Mouse (Mus musculus): Measurements from ENCODE around the gene Cd247. TPM values are rescaled to one million over a fixed set of nuclear protein-coding genes. Genes with fewer than 3 reads are reported as not detected.

Cd247 gene
- total RNA-seq, 2 experiments from 2014 or later = not detected

GRCm38 (mm10) chr1:165860373-165861234, 72.1 kb downstream of the Cd247 start:
- intact Hi-C loops (cut with DNase I) = no loop called here
- no peak for TF ChIP-seq CTCF (IDR thresholded peaks at IDR 0.05)
- DNase-seq (ENCODE audit: extremely low spot score in 1 of 2, low spot score in 2 of 2) = no peak
- H3K27ac ChIP-seq = no peak overlapping the region
- H3K4me3 ChIP-seq = no peak overlapping the region

- no peak overlapping the region for H3K27ac ChIP-seq
- H3K4me3 ChIP-seq = no peak overlapping the region
- intact Hi-C loops (cut with DNase I) = no loop called here
- peak in 1 of 2 experiments; percentile 5 for DNase-seq (ENCODE audit: extremely low spot score in 1 of 2, low spot score in 2 of 2)
- no peak for TF ChIP-seq CTCF (IDR thresholded peaks at IDR 0.05)
Observed at GRCm38 (mm10) chr1:165861235-165861609, 72.7 kb downstream of the Cd247 start.

GRCm38 (mm10) chr1:165862059-165862458, 73.6 kb downstream of the Cd247 start:
- Histone ChIP-seq H3K27ac (no peak overlapping the region), H3K4me3 (no peak overlapping the region)
- DNase-seq (ENCODE audit: extremely low spot score in 1 of 2, low spot score in 2 of 2) = no peak
- intact Hi-C loops (cut with DNase I) = no loop called here
- TF ChIP-seq CTCF (IDR thresholded peaks at IDR 0.05) = no peak

- TF ChIP-seq CTCF (IDR thresholded peaks at IDR 0.05) = no peak
- Histone ChIP-seq H3K27ac (no peak overlapping the region), H3K4me3 (no peak overlapping the region)
- intact Hi-C loops (cut with DNase I) = no loop called here
- DNase-seq (ENCODE audit: extremely low spot score in 1 of 2, low spot score in 2 of 2) = no peak
Observed at GRCm38 (mm10) chr1:165864864-165865795, 76.6 kb downstream of the Cd247 start.

GRCm38 (mm10) chr1:165866630-165867280, 78.3 kb downstream of the Cd247 start:
- Histone ChIP-seq H3K4me3 (no peak overlapping the region), H3K27ac (no peak overlapping the region)
- DNase-seq (ENCODE audit: extremely low spot score in 1 of 2, low spot score in 2 of 2) = no peak
- intact Hi-C loops (cut with DNase I) = no loop called here
- no peak for TF ChIP-seq CTCF (IDR thresholded peaks at IDR 0.05)

GRCm38 (mm10) chr1:165868659-165869058, 80.2 kb downstream of the Cd247 start:
- intact Hi-C loops (cut with DNase I) = no loop called here
- no peak for TF ChIP-seq CTCF (IDR thresholded peaks at IDR 0.05)
- DNase-seq (ENCODE audit: extremely low spot score in 1 of 2, low spot score in 2 of 2) = no peak
- Histone ChIP-seq H3K4me3 (no peak overlapping the region), H3K27ac (no peak overlapping the region)

- no peak overlapping the region for H3K27ac ChIP-seq
- TF ChIP-seq CTCF (IDR thresholded peaks at IDR 0.05) = no peak
- no peak overlapping the region for H3K4me3 ChIP-seq
- intact Hi-C loops (cut with DNase I) = no loop called here
- DNase-seq (ENCODE audit: extremely low spot score in 1 of 2, low spot score in 2 of 2) = no peak
Observed at GRCm38 (mm10) chr1:165874645-165875044, 86.2 kb downstream of the Cd247 start.

- H3K27ac ChIP-seq = no peak overlapping the region
- TF ChIP-seq CTCF (IDR thresholded peaks at IDR 0.05) = no peak
- no peak for DNase-seq (ENCODE audit: extremely low spot score in 1 of 2, low spot score in 2 of 2)
- intact Hi-C loops (cut with DNase I) = no loop called here
- H3K4me3 ChIP-seq = no peak overlapping the region
Observed at GRCm38 (mm10) chr1:165875520-165876284, 87.2 kb downstream of the Cd247 start.

- DNase-seq (ENCODE audit: extremely low spot score in 1 of 2, low spot score in 2 of 2) = no peak
- intact Hi-C loops (cut with DNase I) = no loop called here
- no peak for TF ChIP-seq CTCF (IDR thresholded peaks at IDR 0.05)
- no peak overlapping the region for H3K27ac ChIP-seq
- no peak overlapping the region for H3K4me3 ChIP-seq
Observed at GRCm38 (mm10) chr1:165878751-165879150, 90.3 kb downstream of the Cd247 start.

- DNase-seq (ENCODE audit: extremely low spot score in 1 of 2, low spot score in 2 of 2) = no peak
- H3K27ac ChIP-seq = no peak overlapping the region
- no peak overlapping the region for H3K4me3 ChIP-seq
- no peak for TF ChIP-seq CTCF (IDR thresholded peaks at IDR 0.05)
- intact Hi-C loops (cut with DNase I) = no loop called here
Observed at GRCm38 (mm10) chr1:165882146-165882900, 93.8 kb downstream of the Cd247 start.

All from left cerebral cortex, adult 2 months (tissue).